Mouse (Mus musculus) monocyte, adult 5-6 weeks (primary cell): ENCODE data around the gene Neu3. TPM values are rescaled to one million over a fixed set of nuclear protein-coding genes. Genes with fewer than 3 reads are reported as not detected.
"Not testable (repeated sequence)": the region's sequence is repeated elsewhere in the genome, so short reads cannot be mapped to it uniquely, and the experiment has no call there.

Experiments
- ATAC-seq: fragments of 153-309, 156-312 bp; replicated peaks from 2 replicates; pipeline ENCODE4 v1.8.0; 2017; ENCODE audit warnings: mild to moderate bottlenecking; ENCODE audit not compliant: low TSS enrichment, insufficient number of reproducible peaks, severe bottlenecking, poor library complexity, low FRiP score
- total RNA-seq: library from RNA; stranded (forward); fragments of 200-1000, 200-491, 200-594 nt; gene quantifications from 3 replicates; pipeline ENCODE4 v1.2.3, GENCODE M21; 2017

Neu3 gene
- total RNA-seq, 1 experiment from 2014 or later, result not detected

DNA sequence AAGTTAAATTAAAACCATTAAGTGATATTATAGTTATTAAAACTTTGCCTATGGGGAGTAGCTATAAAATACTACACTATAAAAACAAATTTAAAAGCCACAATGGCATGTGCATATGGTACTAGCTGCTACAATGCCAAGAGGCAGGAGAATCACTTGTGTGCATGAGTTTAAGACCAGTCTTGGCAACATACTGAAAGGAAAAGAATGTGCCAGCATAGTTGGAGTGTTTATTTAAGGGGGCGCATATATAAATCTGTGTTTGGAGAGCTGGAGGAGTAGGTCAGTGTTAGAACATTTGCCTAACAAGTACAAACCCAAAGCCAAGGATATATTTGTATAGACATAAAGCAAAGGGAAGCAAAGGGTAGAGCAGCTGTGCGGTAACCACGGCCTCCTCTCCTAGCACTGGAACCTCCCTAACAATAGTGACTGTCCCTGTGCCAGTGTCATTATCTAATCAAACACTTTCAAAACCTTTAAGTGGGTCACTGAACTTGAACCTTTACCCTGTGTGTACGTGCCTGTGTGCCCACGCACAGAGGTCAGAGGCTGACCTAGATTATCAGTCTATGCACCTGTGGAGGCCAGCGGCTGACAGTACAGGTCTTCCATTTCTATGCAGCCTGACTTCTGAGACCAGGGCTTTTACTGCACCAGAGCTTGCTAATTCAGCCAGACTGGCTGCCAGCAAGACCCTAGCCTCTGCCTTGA lies 9.3 kb upstream of the Neu3 start:
- ATAC-seq, result no peak

DNA sequence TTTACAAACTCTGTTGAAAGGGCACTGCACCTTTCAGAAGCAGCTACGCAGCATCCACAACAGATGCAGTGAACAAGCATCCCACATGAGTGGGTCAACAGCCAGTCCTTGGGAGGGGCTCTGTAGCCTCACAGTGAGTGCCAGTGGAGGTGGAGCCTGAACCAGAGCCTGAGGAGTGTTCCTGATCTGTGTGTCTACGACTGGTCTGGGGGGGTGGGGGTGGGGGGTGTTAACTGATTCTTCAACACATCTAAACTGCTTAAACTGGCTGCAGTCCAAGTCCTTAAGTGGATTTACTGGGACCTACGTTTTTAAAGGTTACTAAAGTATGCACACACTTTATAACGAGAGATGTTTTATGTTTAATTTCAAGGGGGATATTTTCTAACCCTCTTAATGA lies 8.6 kb upstream of the Neu3 start:
- no peak for ATAC-seq

DNA sequence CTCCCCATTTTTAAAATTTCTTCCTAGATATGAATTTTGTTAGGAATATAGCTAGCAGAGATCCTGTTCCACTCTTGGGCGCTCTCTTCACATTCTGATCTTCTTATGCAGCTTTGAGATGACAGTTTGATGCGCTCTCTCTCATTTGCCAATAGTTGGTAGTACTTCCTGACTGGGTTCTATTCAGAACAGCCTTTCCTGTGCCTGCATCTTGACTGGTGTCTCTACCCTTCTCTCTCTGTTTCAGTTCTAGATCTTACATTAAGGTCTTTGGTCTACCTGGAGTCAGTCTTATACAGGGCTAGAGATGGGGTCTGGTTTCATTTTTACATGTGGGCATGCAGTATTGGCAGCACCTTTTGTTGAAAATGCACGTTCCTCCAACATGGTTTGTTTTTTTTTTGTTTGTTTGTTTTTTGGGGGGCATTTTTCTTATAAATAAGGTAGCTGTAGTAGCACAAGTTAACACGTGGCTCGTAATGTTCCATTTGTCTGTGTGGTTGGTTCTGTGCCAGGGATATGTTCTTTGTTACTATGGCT lies 6.2 kb upstream of the Neu3 start:
- no peak for ATAC-seq

DNA sequence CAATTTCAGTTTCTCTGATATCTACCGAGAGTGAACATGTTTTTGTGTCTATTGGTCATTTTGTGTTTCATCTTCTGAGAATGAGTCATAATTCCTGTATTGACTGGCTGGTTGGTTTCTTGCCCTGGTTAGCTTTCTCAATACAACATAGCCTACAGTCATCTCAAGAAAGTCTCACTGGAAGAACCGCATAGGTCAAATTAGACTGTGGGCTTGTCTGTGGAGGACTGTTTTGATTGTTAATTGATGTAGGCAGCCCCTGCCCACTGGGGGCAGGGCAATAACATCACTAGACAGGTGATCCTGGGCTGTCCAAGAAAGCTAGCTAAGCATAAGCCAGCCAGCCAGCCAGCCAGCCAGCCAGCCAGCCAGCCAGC lies 5.6 kb upstream of the Neu3 start:
- ATAC-seq, result no peak

DNA sequence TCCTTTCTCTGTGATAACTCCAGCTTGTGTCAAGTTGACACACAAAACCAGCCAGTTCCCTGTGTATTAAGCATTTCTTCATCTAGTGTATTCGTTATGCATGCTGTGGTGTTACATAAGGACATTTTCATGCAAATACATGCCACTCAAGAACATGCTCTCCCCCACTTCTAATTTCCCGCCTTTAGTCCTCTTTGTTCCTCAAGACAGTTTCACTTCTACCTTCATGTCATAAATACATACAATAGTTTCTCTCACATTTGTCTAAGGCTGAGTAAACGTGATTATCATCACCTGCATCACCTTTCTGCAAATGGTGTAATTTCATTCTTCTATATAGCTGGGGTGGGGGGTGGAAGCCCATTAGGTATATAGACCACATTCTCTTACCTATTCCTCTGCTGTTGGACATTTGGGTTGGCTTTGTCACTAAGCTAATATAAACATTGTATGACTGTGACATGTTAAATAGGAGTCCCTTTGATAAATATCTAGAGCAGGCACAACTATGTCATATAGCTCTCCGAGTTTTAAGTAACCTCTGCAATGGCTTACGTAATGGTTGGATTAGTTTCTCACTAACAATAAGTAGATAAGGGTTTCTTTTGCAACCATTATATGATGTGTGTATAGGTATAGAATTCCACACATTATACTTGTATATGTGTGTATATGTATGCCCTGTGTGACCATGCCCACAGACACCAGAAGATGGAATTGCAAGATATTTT lies 5.1 kb upstream of the Neu3 start:
- ATAC-seq, result 0 out of 2 replicates have a peak, but pooled peaks have one; percentile 38

DNA sequence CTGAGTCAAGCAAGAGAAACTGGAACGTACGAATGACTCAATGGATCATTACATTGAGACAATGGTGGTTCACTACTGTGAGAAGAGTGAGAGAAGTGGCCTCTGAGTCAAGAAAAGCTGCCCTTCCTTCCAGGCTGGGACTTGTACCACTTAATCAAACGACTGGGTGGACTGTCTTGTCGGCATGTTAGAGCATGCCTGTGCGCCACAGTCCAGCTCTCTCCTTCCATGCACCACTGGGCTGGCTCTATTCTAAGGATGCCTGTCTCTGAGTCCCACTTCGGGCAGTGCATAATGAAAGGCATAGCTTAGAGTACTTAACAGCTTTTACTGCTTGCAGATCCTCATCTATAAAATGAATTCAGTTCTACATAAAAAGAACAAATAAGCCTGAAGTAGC lies 2.1 kb downstream of the Neu3 start:
- ATAC-seq, result no peak

DNA sequence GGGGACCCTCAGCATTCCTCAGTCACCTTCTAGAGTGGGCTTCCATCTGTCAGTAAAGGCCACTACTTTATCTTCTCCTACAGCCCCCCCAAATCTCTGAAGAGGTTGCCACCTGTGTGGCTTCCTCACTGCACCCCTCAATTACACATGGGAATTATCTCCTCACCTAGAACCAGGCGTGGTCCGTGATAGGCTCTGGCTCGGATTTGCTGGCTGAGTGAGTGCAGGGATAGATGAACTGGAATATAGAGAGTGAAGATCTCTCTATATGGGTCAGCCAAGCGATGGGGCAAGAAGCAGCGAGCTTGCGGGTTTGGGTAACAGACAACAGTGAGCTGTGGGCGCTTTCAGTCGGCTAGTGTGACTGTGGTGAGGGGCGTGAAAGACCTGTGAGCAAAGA lies 2.7 kb downstream of the Neu3 start:
- no peak for ATAC-seq

DNA sequence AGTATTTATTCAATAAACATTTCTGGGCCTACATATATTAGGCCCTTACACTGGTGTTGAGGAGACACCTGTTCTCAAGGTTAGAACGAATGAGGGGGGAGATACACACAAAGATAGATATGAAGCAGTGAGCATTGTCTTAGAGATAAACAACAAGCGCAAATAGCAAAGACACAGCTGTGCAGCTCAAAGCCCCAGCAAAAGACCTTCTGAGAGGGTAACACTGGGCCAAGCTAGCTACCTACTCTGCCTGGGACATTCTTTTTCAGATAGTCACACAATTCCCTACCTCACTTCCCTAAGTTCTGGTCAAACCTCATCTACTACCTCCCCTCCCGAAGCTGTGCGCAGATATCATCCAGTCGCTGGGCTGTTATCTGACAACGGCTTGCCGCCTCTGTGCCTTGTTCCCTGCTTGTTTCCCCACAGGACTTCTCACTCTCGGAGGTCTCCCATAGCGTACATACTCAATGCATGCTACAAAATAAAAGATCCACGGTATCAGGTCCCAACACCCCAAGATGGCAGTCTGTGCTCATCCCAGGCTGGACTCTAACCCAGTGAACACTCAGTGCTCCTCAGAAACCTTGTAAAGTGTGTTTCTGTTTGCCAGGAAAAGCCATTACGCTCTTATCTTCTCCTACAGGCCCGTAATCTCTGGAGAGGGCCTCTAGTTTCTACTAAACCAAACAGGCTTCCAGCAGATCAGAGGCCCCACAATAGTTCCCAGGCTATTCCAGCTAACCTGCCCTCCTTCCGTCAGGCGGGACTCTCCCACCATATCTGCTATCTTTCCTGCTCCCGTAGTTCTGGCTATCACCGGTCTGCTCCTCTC lies 3.4 kb downstream of the Neu3 start:
- ATAC-seq, result no peak

DNA sequence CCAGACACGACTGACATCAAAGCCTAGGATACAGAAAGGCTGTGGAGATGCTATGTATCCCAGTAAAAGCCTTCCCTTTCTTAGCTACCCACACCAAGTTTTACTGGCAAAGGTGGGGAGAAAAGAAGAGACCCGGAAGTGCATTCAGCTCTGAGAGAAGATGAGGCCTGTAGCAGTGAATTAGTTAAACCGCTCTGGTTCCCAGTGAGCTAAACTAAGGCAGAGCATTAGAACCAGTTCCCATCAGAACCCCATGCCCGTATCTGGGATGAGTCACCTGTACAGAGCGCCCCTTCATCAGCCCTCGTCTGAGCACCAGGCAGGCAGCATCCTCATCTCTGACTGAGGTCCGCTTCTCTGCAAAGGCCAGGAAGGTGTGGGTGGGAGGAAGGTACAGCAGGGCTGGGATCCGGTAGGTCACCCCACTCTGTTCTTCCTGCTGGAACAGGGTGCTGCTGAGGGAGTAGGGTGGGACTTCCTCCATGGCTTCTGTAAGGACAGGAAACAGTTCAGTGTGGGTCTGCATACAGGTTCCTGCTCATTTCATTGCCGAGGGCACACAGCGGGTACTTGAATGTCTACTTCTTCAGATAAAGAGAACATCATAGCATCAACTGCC lies 5.1 kb downstream of the Neu3 start:
- no peak for ATAC-seq

DNA sequence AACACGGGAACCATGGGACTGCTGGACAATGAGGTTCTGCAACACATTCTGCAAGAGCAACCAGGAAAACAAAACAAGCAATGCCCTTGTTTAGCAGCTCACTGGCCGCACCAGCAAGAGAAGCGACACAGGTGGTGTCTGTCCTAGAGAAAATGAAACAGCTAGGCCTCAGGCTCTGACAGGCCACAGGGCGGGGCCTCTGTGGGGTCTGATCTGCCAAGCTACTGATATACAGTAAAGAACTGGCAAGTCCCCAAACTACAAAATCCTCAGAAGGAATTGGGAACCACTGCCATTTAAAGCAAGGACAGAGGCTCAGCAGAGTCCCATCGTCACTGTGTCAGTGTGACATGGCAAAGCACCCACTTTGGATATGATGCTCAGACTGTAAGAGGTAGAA lies 5.8 kb downstream of the Neu3 start:
- no peak for ATAC-seq

DNA sequence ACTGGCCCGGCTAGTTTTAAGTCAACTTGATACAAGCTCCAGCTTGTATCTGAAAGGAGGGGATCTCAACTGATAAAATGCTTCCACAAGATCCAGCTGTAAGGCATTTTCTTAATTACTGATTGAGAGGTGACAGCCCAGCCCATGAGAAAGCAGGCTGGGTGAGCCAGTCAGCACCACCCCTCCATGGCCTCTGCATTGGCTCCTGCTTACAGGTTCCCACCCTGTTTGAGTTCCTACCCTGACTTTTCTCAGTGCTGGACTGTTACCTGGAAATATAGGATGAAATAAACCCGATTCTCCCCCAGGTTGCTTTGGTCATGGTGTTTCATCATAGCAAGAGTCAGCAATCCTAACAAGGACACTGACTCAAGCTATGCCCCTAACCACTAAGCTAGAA lies 6.3 kb downstream of the Neu3 start:
- ATAC-seq, result no peak

DNA sequence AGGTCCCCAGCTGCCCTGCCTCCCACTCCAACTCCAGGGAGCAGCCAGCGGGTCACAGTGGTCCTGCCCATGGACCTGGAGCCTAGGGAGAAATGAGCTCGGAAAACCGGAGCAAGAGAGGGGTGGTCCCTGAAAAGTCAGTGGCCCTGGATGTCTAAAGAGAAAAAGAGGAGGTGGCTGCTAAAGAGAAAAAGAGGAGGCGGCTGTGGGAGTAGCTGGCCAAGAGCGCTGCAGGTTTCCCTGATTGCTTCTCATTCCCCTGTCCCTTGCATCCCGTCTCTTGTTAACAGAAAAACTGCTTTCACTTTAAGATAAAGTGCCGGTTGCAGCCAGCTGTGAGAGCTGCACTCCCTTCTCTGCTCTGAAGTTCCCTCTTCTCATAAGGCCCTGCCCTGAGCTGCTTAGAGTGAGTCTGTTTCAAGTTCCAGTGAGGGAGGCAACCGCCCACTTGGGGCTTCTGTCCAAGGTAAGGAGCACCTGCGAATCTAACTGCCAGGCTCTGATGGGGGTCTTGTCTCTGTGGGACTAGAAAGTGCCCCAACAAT lies 10.0 kb downstream of the Neu3 start:
- not testable (repeated sequence) for ATAC-seq

DNA sequence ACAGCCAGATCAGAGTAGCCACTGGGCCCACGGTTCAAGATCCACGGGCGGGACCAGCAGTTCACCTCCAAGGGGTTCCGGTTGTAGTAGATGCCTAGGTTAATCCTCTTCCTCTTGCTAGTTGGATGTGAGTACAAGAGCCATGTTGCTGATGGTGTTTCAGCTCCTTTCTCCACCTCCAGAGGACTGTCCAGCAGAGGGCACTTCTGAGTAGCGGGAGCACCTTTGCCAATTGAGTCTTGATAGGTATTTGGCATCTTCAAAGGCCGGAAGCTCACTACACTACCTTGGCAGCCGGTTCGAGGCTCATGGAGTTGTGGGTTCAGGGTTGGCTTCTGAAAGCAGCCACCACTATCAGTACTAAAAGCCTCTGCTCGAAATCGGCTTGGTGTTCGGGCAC lies 14.8 kb downstream of the Neu3 start:
- no peak for ATAC-seq

DNA sequence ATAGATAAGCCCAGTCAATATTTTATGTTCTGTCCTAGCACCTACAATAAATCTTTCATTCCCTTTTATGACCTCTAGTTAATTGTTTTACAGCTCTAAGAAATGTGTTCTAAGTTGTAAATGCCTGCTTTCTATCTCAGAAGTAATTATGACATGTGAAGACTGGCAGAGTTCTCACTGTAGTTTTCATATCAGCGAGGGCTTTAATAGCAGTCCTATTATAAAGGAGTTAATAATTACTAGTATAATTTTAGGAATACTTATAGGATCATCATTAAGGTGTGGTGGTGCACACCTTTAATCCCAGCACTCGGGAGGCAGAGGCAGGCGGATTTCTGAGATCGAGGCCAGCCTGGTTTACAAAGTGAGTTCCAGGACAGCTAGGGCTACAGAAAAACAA lies 16.6 kb downstream of the Neu3 start:
- ATAC-seq, result no peak

DNA sequence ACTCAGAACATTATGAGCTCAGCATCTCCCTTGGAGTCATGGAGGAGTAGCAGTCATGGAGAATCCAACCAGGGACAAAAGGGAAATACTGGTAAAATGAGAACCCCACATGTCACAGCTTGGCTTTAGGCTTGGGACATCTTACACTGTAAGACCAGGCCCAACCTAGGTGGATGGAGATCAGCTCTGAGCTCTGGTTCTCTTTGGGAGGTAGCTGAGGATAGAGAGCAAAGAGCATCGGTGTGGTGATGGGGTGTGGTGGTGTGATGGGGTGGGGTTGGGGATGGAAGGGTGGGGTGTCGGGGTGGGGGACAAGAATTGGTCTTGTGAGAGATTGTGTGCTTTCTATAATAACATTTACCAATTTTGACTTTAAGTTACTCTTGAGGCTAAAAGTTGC lies 17.4 kb downstream of the Neu3 start:
- ATAC-seq, result no peak

DNA sequence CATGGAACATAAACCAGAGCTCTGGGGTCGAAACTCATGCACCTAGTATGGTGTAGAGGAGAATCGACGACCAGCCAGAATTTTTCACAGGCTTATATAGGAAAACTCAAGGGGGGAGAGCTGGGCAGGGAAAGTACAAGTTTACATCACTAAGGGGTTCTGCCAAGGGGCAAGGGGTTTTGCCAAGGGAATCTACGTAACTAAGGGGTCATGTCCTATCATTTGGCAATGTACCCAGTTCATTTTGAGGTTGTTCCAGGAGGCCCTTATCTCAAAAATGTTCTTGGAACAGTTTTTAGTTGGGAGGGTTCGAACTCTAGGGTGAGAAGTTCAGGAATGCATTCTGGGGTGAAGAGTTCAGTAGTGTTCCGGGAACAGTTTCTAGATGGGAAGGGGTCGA lies 21.2 kb downstream of the Neu3 start:
- ATAC-seq, result not testable (repeated sequence)

DNA sequence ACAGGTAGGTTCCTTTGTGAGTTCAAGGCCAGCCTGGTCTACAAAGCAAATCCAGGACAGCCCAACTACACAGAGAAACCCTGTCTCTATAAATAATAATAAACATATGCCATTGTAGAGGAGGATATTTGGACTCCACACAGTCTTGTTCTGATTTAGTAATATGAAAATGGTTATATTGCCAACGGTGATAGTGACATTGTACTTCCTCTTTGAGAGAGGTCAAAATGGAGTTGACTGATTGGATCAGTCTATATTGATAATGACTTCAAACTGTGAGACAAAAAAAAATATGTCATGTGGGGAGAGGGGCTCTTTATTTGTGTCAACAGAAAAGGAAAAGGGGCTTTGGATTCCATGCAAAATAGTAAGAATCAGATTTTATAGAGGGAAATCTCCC lies 22.9 kb downstream of the Neu3 start:
- ATAC-seq, result no peak

DNA sequence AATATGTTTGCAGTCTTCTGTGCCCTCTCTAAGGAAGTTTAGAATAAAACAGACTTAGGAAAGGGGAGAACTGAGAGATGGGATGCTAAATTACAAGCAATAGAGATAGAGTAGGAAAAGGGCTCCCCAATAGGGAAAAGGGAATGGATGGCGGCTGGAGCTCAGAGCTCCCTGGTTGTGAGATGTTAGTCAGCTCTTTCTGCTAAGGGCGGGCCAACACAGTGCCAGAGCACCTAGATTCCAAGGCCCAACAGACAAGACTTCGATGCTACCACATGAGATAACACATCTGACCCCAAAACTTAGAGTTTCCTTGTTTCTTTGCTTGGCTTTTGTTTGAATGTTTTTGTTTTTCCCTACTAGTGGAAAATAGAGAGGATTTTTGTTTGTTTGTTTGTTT lies 24.2 kb downstream of the Neu3 start:
- not testable (repeated sequence) for ATAC-seq

DNA sequence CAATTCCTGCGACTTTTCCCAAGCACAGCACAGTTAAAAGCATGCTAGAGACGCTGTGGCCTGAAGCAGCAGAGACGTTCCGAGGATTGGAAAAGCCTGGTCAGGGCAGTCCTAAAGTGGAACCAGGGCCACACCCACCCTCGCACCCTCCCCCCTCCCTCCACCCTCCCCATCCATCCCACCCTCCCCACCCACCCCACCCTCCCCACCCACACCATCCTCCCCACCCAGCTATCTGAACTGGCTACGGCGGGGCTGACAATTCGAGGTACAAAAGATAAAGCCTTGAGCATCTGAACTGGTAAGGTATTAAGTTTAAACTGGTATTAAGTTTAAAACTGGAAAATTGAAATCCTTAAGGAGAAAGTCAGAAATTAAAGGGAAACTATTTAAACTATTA lies 24.7 kb downstream of the Neu3 start:
- no peak for ATAC-seq
